Mouse (Mus musculus): Measurements from ENCODE around the gene Tll1. TPM values are rescaled to one million over a fixed set of nuclear protein-coding genes. Genes with fewer than 3 reads are reported as not detected.

Gene Tll1
- polyA plus RNA-seq, 1 experiment = 0.01 TPM

DNA sequence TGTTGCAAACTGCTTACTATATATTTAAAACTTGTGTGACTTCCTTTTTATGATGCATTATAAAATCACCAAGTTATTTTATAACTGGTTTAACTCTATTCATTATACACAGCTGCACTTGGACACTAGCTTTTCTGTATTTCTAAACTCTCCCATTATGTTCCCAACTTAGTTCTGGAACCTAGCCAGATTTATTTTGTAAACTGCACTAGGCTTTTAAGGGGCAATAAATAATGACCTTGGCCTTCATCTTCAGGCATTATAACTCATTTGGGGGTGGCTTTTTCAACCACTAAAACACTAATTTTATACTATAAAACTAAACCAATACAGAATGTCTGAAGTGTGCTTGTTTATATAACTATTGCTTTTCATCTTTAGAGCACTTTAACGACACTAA lies 8.8 kb upstream of the Tll1 start:
- Histone ChIP-seq H3K36me3 (ENCODE audit: control insufficient read depth, insufficient read depth) (no peaks in the 10 kb centered on the region), H3K4me3 (ENCODE audit: insufficient read depth, poor library complexity, severe bottlenecking) (no peak overlapping the region), H3ac (ENCODE audit: control insufficient read depth, insufficient read length, low read depth) (no peak overlapping the region), H3K79me2 (ENCODE audit: control insufficient read depth, insufficient read depth) (no peaks in the 10 kb centered on the region), H3K79me3 (ENCODE audit: low read depth) (no peaks in the 10 kb centered on the region), H3K27me3 (ENCODE audit: control insufficient read depth, insufficient read depth, insufficient read length) (no peaks in the 10 kb centered on the region)
- TF ChIP-seq MYOG (IDR thresholded peaks at IDR 0.05; ENCODE audit: control insufficient read depth, extremely low read depth, insufficient read length) = no peak
- no peak for TF ChIP-seq FOSL1 (IDR thresholded peaks at IDR 0.05; ENCODE audit: insufficient read depth, low read length, poor library complexity, severe bottlenecking)
- TF ChIP-seq CEBPB (IDR thresholded peaks at IDR 0.05; ENCODE audit: low read depth) = no peak
- no peak for TF ChIP-seq USF1 (IDR thresholded peaks at IDR 0.05; ENCODE audit: low read depth)
- no peak for TF ChIP-seq CTCF (IDR thresholded peaks at IDR 0.05; ENCODE audit: control insufficient read depth, insufficient read depth, insufficient read length)
- TF ChIP-seq MAX (IDR thresholded peaks at IDR 0.05) = no peak
- TF ChIP-seq MYOD1 (IDR thresholded peaks at IDR 0.05; ENCODE audit: control insufficient read depth, insufficient read length, low read depth) = no peak

GRCm38 (mm10) chr8:64206411-64206861 lies 365 bp upstream of the Tll1 start:
- peaks cover 14% of the 10 kb centered on the region for H3K27me3 ChIP-seq (ENCODE audit: control insufficient read depth, insufficient read depth, insufficient read length)
- H3ac ChIP-seq (ENCODE audit: control insufficient read depth, insufficient read length, low read depth) = no peak overlapping the region
- no peaks in the 10 kb centered on the region for H3K79me2 ChIP-seq (ENCODE audit: control insufficient read depth, insufficient read depth)
- TF ChIP-seq MYOG (IDR thresholded peaks at IDR 0.05; ENCODE audit: control insufficient read depth, extremely low read depth, insufficient read length) (no peak), FOSL1 (IDR thresholded peaks at IDR 0.05; ENCODE audit: insufficient read depth, low read length, poor library complexity, severe bottlenecking) (no peak), CTCF (IDR thresholded peaks at IDR 0.05; ENCODE audit: control insufficient read depth, insufficient read depth, insufficient read length) (no peak), CEBPB (IDR thresholded peaks at IDR 0.05; ENCODE audit: low read depth) (no peak), MYOD1 (IDR thresholded peaks at IDR 0.05; ENCODE audit: control insufficient read depth, insufficient read length, low read depth) (no peak)
- no peaks in the 10 kb centered on the region for H3K36me3 ChIP-seq (ENCODE audit: control insufficient read depth, insufficient read depth)
- H3K79me3 ChIP-seq (ENCODE audit: low read depth) = no peaks in the 10 kb centered on the region
- H3K4me3 ChIP-seq (ENCODE audit: insufficient read depth, poor library complexity, severe bottlenecking) = no peak overlapping the region

- Histone ChIP-seq H3K36me3 (ENCODE audit: control insufficient read depth, insufficient read depth) (no peaks in the 10 kb centered on the region), H3ac (ENCODE audit: control insufficient read depth, insufficient read length, low read depth) (peak overlapping the region; percentile 63), H3K79me3 (ENCODE audit: low read depth) (no peaks in the 10 kb centered on the region), H3K4me3 (ENCODE audit: insufficient read depth, poor library complexity, severe bottlenecking) (peak overlapping the region; percentile 11), H3K27me3 (ENCODE audit: control insufficient read depth, insufficient read depth, insufficient read length) (peaks cover 14% of the 10 kb centered on the region), H3K79me2 (ENCODE audit: control insufficient read depth, insufficient read depth) (no peaks in the 10 kb centered on the region)
- no peak for TF ChIP-seq MYOG (IDR thresholded peaks at IDR 0.05; ENCODE audit: control insufficient read depth, extremely low read depth, insufficient read length)
- TF ChIP-seq CEBPB (IDR thresholded peaks at IDR 0.05; ENCODE audit: low read depth) = no peak
- no peak for TF ChIP-seq FOSL1 (IDR thresholded peaks at IDR 0.05; ENCODE audit: insufficient read depth, low read length, poor library complexity, severe bottlenecking)
These were observed 599 bp downstream of the Tll1 start for GRCm38 (mm10) chr8:64205321-64206023.

DNA sequence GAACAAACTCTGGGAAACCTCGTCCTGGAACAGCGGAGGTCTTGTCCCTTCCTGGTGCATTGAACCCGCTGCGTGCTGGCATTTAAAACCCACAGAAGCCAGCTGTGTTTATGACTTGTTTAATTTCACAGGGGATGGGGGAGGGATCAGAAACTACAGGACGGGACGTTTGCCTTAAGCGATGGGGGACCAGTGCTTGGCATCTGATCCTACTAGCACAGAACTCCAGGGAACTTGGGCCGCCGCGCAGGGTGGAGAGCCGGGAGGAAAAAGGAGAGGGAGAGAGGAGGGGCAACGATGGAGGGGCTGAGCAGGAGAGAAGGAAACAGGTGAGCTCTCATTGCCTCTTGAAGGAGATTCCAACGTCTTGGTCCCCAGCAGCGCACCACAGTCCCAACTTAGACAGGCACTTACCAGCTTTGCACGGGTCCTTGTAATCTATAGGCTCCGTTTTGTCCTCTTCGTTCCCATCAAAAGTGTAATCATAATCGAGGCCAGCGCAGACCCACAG lies 1.2 kb downstream of the Tll1 start:
- TF ChIP-seq FOSL1 (IDR thresholded peaks at IDR 0.05; ENCODE audit: insufficient read depth, low read length, poor library complexity, severe bottlenecking) (no peak), MAX (IDR thresholded peaks at IDR 0.05) (no peak), CEBPB (IDR thresholded peaks at IDR 0.05; ENCODE audit: low read depth) (no peak), USF1 (IDR thresholded peaks at IDR 0.05; ENCODE audit: low read depth) (no peak), MYOD1 (IDR thresholded peaks at IDR 0.05; ENCODE audit: control insufficient read depth, insufficient read length, low read depth) (no peak), MYOG (IDR thresholded peaks at IDR 0.05; ENCODE audit: control insufficient read depth, extremely low read depth, insufficient read length) (no peak), CTCF (IDR thresholded peaks at IDR 0.05; ENCODE audit: control insufficient read depth, insufficient read depth, insufficient read length) (no peak)
- H3K36me3 ChIP-seq (ENCODE audit: control insufficient read depth, insufficient read depth) = no peaks in the 10 kb centered on the region
- H3ac ChIP-seq (ENCODE audit: control insufficient read depth, insufficient read length, low read depth) = no peak overlapping the region
- H3K79me3 ChIP-seq (ENCODE audit: low read depth) = no peaks in the 10 kb centered on the region
- no peaks in the 10 kb centered on the region for H3K79me2 ChIP-seq (ENCODE audit: control insufficient read depth, insufficient read depth)
- H3K4me3 ChIP-seq (ENCODE audit: insufficient read depth, poor library complexity, severe bottlenecking) = no peak overlapping the region
- H3K27me3 ChIP-seq (ENCODE audit: control insufficient read depth, insufficient read depth, insufficient read length) = peaks cover 14% of the 10 kb centered on the region

GRCm38 (mm10) chr8:64204167-64204566 lies 1.9 kb downstream of the Tll1 start:
- H3K79me2 ChIP-seq (ENCODE audit: control insufficient read depth, insufficient read depth) = no peaks in the 10 kb centered on the region
- no peaks in the 10 kb centered on the region for H3K36me3 ChIP-seq (ENCODE audit: control insufficient read depth, insufficient read depth)
- H3K4me3 ChIP-seq (ENCODE audit: insufficient read depth, poor library complexity, severe bottlenecking) = no peak overlapping the region
- peaks cover 14% of the 10 kb centered on the region for H3K27me3 ChIP-seq (ENCODE audit: control insufficient read depth, insufficient read depth, insufficient read length)
- no peaks in the 10 kb centered on the region for H3K79me3 ChIP-seq (ENCODE audit: low read depth)
- no peak overlapping the region for H3ac ChIP-seq (ENCODE audit: control insufficient read depth, insufficient read length, low read depth)
- TF ChIP-seq CEBPB (IDR thresholded peaks at IDR 0.05; ENCODE audit: low read depth) (no peak), MYOD1 (IDR thresholded peaks at IDR 0.05; ENCODE audit: control insufficient read depth, insufficient read length, low read depth) (no peak), USF1 (IDR thresholded peaks at IDR 0.05; ENCODE audit: low read depth) (no peak), FOSL1 (IDR thresholded peaks at IDR 0.05; ENCODE audit: insufficient read depth, low read length, poor library complexity, severe bottlenecking) (no peak), MAX (IDR thresholded peaks at IDR 0.05) (no peak), MYOG (IDR thresholded peaks at IDR 0.05; ENCODE audit: control insufficient read depth, extremely low read depth, insufficient read length) (no peak), CTCF (IDR thresholded peaks at IDR 0.05; ENCODE audit: control insufficient read depth, insufficient read depth, insufficient read length) (no peak)

Data from C2C12 (cell line).